Mouse (Mus musculus): Measurements from ENCODE around the gene Gm20917.
"Not testable (repeated sequence)": the region's sequence is repeated elsewhere in the genome, so short reads cannot be mapped to it uniquely, and the experiment has no call there.

Gene Gm20917

GRCm38 (mm10) chrY:79151022-79151421 is at the start of gene Gm20917:
TSS of gene Gm20917 (minus strand) at chrY:79151122.
- not testable (repeated sequence) for DNase-seq
